Mouse (Mus musculus): Measurements from ENCODE around the gene A230072I06Rik. TPM values are rescaled to one million over a fixed set of nuclear protein-coding genes. Genes with fewer than 3 reads are reported as not detected.
A peak's percentile ranks its signal among the peaks of the same experiment; 100 is the strongest.

A230072I06Rik gene
- polyA plus RNA-seq, 1 experiment from 2014 or later, result 0.09 TPM

DNA sequence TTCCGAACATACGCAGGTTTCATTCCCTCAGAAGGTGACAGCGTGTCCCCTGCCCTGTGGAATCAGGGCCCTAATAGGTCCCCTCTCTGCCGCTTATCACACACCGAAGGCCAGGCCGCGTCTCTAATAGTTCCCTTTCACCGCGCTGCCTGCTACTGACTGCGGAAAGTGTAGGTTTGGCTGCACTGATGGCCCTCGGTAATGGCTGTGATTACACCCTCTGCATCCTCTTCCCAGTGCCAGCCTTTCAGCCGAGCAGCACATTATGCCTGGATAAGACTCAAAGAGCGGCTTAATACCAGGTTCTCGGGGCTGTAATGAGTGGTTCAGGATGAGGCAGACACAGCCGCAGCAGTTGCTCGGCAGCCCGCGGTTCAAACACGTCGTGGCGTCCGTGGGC is 3.5 kb downstream of the A230072I06Rik start:
- Histone ChIP-seq H3K9ac (no peak overlapping the region), H3K27me3 (replicated peaks) (peaks cover 5% of the 10 kb centered on the region; the same call in 1 of the 2 replicates), H3K27ac (no peak overlapping the region), H3K4me3 (no peak overlapping the region), H3K4me2 (no peak overlapping the region), H3K4me1 (no peaks in the 10 kb centered on the region), H3K36me3 (replicated peaks) (no peaks in the 10 kb centered on the region), H3K9me3 (no peaks in the 10 kb centered on the region)
- WGBS, result 66% methylated on average over 22 of the region's 22 CpGs
- peak; percentile 27; the same call in 1 of the 2 replicates for ATAC-seq (replicated peaks)

- ATAC-seq (replicated peaks), result no peak
- H3K9me3 ChIP-seq, result no peaks in the 10 kb centered on the region
- H3K9ac ChIP-seq, result no peak overlapping the region
- H3K4me1 ChIP-seq, result peaks cover 7% of the 10 kb centered on the region; the same call in 1 of the 2 replicates
- H3K36me3 ChIP-seq (replicated peaks), result no peaks in the 10 kb centered on the region
- peaks cover 2% of the 10 kb centered on the region for H3K27me3 ChIP-seq (replicated peaks)
- H3K27ac ChIP-seq, result no peak overlapping the region
- no peak overlapping the region for H3K4me3 ChIP-seq
- H3K4me2 ChIP-seq, result no peak overlapping the region
These were observed 11.9 kb downstream of the A230072I06Rik start for GRCm38 (mm10) chr8:12290551-12290950.

DNA sequence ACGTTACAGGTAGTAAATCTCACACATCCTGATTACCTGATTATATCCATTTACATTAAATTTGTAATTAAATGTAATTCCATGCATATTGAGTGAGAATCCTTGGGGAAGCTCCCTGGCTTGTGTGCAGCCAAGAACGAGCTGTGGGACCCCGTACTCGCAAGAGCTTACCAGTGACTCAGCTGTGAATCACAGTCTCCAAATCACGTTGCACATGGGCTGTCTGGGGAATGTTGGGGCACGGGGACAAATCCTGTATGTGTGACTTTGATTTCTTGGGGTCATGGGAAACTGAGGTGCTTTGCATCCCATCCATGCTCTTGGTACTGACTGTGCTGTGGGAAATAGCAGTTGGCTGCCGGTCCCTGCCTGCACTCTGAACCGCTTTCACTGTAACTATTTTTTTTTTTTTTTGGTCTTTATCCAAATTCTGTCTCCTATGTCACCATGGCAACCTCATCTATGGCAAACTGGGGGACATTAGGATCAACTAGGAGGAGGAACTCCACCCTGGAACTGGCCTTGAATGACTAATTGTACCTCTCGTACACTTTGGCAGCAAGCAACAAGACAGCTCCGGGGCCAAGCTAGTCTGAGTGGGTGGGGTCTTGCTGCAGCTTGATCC is 19.8 kb downstream of the A230072I06Rik start:
- 55% methylated on average over 10 of the region's 10 CpGs for WGBS
- Histone ChIP-seq H3K4me1 (peaks cover 20% of the 10 kb centered on the region), H3K4me3 (no peak overlapping the region), H3K27ac (no peak overlapping the region), H3K9me3 (no peaks in the 10 kb centered on the region), H3K4me2 (no peak overlapping the region), H3K27me3 (replicated peaks) (peaks cover 10% of the 10 kb centered on the region; the same call in 1 of the 2 replicates), H3K9ac (no peak overlapping the region), H3K36me3 (replicated peaks) (no peaks in the 10 kb centered on the region)
- ATAC-seq (replicated peaks), result peak; percentile 40; the same call in 1 of the 2 replicates

GRCm38 (mm10) chr8:12301998-12302397 is 23.4 kb downstream of the A230072I06Rik start:
- peaks cover 12% of the 10 kb centered on the region; the same call in 1 of the 2 replicates for H3K4me1 ChIP-seq
- peaks cover 31% of the 10 kb centered on the region for H3K27me3 ChIP-seq (replicated peaks)
- no peak overlapping the region for H3K9ac ChIP-seq
- 37% methylated on average over 14 of the region's 14 CpGs for WGBS
- peak overlapping the region; percentile 19; the same call in 1 of the 2 replicates for H3K27ac ChIP-seq
- ATAC-seq (replicated peaks), result no peak
- no peaks in the 10 kb centered on the region for H3K36me3 ChIP-seq (replicated peaks)
- H3K4me2 ChIP-seq, result no peak overlapping the region
- no peak overlapping the region for H3K4me3 ChIP-seq
- H3K9me3 ChIP-seq, result no peaks in the 10 kb centered on the region

DNA sequence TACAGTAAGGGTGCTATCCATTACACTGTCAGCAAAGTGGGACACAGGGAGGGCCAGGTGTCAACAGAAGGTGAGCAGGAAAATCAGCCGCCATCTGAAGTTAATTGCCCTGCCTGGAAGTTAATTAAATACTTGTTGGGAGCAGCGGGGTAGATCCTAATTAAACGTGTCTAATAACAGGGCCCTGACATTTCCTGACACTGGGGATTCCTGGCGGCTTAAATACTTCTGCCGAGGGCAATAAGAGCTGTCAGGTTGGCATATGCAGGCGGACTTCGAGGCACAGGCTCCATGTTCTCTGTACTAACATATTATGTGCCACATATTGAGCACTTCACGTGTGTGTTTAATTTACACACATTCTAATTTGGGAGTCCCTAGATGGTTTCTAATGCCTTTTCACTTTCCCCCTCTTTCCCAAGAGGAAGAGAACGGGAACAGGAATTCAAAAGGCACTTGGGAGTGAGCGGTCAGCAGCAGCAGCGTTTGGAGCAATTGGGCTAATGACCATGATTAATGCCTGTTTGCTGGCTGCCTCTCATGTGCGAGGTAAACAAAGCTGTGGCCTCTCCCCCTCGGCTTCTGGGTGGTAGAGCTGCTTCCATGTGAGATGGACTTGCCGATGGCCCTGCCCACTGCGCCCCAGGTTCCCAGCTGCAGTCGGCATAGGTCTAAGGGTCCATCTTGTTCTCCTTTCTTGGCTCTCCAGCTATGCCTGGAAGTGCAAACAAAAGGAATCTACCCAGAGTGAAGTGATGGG is 34.5 kb downstream of the A230072I06Rik start:
- Histone ChIP-seq H3K4me1 (peaks cover 12% of the 10 kb centered on the region), H3K4me3 (no peak overlapping the region), H3K4me2 (no peak overlapping the region), H3K27ac (no peak overlapping the region), H3K9me3 (no peaks in the 10 kb centered on the region), H3K27me3 (replicated peaks) (peaks cover 56% of the 10 kb centered on the region), H3K36me3 (replicated peaks) (no peaks in the 10 kb centered on the region), H3K9ac (no peak overlapping the region)
- WGBS, result 47% methylated on average over 16 of the region's 16 CpGs
- no peak for ATAC-seq (replicated peaks)

- WGBS, result 37% methylated on average over 11 of the region's 11 CpGs
- Histone ChIP-seq H3K36me3 (replicated peaks) (no peaks in the 10 kb centered on the region), H3K27ac (no peak overlapping the region), H3K4me3 (no peak overlapping the region), H3K9ac (no peak overlapping the region), H3K4me2 (no peak overlapping the region), H3K4me1 (peaks cover 13% of the 10 kb centered on the region), H3K27me3 (replicated peaks) (peaks cover 64% of the 10 kb centered on the region), H3K9me3 (no peaks in the 10 kb centered on the region)
- ATAC-seq (replicated peaks), result no peak
These were observed 35.6 kb downstream of the A230072I06Rik start for GRCm38 (mm10) chr8:12314258-12314657.

- no peak overlapping the region for H3K4me3 ChIP-seq
- no peak for ATAC-seq (replicated peaks)
- peaks cover 21% of the 10 kb centered on the region for H3K4me1 ChIP-seq
- H3K9me3 ChIP-seq, result no peaks in the 10 kb centered on the region
- no peak overlapping the region for H3K4me2 ChIP-seq
- H3K27me3 ChIP-seq (replicated peaks), result peaks cover 62% of the 10 kb centered on the region
- H3K9ac ChIP-seq, result no peak overlapping the region
- H3K36me3 ChIP-seq (replicated peaks), result no peaks in the 10 kb centered on the region
- no peak overlapping the region for H3K27ac ChIP-seq
- WGBS, result 38% methylated on average over 5 of the region's 5 CpGs
These were observed 36.6 kb downstream of the A230072I06Rik start for GRCm38 (mm10) chr8:12315177-12315576.

DNA sequence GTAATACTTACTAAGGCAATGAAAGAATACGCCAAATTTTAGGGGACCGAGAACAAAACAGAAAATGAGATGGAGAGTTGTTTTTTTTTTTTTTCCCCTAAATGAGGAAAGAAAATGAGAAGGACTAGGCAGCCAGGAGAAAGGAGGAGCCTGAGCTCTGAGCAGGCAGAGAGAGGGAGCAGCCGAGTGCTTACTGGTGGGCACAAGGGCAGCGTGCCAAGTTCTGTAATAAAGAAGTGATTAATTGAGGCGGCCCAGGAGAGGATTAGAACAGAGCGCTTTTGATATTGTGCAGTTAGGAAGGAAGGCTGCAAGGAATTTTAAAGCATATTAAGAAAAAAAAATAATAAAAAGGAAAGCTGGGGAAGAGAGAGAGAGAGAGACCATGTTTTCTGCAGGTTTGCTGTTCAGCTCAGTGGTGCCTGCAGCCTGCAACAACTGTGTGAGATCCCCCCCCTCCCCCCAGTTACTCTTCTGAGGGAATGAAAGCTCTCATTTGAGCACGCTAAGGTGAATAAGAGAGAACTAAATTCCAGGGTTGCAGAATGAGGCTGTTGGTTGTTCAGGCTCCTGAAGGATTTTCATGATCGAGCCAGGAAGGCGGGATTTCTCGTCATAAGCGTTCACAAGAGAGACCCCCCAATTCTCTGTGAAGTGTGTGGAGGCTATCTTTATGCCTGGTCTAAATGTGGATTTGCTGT is 41.3 kb downstream of the A230072I06Rik start:
- peak; percentile 78 for ATAC-seq (replicated peaks)
- H3K27me3 ChIP-seq (replicated peaks), result peaks cover 75% of the 10 kb centered on the region
- H3K4me3 ChIP-seq, result no peak overlapping the region
- WGBS, result 36% methylated on average over 11 of the region's 11 CpGs
- peaks cover 39% of the 10 kb centered on the region for H3K4me1 ChIP-seq
- no peaks in the 10 kb centered on the region for H3K9me3 ChIP-seq
- H3K4me2 ChIP-seq, result peak overlapping the region; percentile 5; the same call in 1 of the 2 replicates
- peak overlapping the region; percentile 51; the same call in 1 of the 2 replicates for H3K27ac ChIP-seq
- H3K36me3 ChIP-seq (replicated peaks), result no peaks in the 10 kb centered on the region
- H3K9ac ChIP-seq, result no peak overlapping the region

GRCm38 (mm10) chr8:12322071-12322470 is 43.5 kb downstream of the A230072I06Rik start:
- Histone ChIP-seq H3K27ac (no peak overlapping the region), H3K9me3 (no peaks in the 10 kb centered on the region), H3K4me2 (no peak overlapping the region), H3K4me1 (peaks cover 52% of the 10 kb centered on the region), H3K4me3 (no peak overlapping the region), H3K36me3 (replicated peaks) (no peaks in the 10 kb centered on the region), H3K9ac (no peak overlapping the region), H3K27me3 (replicated peaks) (peaks cover 71% of the 10 kb centered on the region)
- WGBS, result 72% methylated on average over 6 of the region's 6 CpGs
- no peak for ATAC-seq (replicated peaks)

GRCm38 (mm10) chr8:12323238-12323637 is 44.6 kb downstream of the A230072I06Rik start:
- H3K4me1 ChIP-seq, result peaks cover 64% of the 10 kb centered on the region
- no peak for ATAC-seq (replicated peaks)
- H3K27ac ChIP-seq, result no peak overlapping the region
- peaks cover 59% of the 10 kb centered on the region for H3K27me3 ChIP-seq (replicated peaks)
- no peaks in the 10 kb centered on the region for H3K36me3 ChIP-seq (replicated peaks)
- no peak overlapping the region for H3K9ac ChIP-seq
- H3K4me3 ChIP-seq, result no peak overlapping the region
- no peaks in the 10 kb centered on the region for H3K9me3 ChIP-seq
- 48% methylated on average over 3 of the region's 3 CpGs for WGBS
- H3K4me2 ChIP-seq, result no peak overlapping the region

DNA sequence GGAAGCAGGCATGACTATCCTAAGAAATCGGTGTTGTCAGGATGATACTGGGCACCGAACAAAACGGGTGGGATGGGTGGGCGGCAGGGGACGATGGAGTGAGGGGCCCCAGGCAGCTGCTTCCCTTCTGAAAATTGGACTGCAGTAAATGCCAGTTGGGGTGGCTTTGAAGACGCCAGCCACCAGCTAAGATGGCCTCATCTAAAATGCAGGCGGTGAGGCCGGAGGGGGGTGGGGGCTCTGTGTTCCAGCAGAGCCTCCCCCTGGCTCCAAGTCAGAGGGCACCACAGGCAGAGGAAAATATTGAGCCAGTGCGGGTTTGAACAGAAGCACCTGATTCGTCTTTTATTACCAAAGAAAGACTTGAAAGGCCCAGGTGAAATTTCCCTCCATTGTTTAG is 45.9 kb downstream of the A230072I06Rik start:
- ATAC-seq (replicated peaks), result no peak
- 15% methylated on average over 10 of the region's 10 CpGs for WGBS
- Histone ChIP-seq H3K27me3 (replicated peaks) (peaks cover 56% of the 10 kb centered on the region), H3K4me1 (peaks cover 66% of the 10 kb centered on the region), H3K4me3 (peak overlapping the region; percentile 19), H3K27ac (peak overlapping the region; percentile 47), H3K36me3 (replicated peaks) (no peaks in the 10 kb centered on the region), H3K9ac (no peak overlapping the region), H3K4me2 (peak overlapping the region; percentile 25), H3K9me3 (no peaks in the 10 kb centered on the region)

- Histone ChIP-seq H3K27ac (peak overlapping the region; percentile 47), H3K36me3 (replicated peaks) (no peaks in the 10 kb centered on the region), H3K27me3 (replicated peaks) (peaks cover 61% of the 10 kb centered on the region), H3K4me1 (peaks cover 61% of the 10 kb centered on the region), H3K4me2 (peak overlapping the region; percentile 25), H3K4me3 (peak overlapping the region; percentile 19), H3K9me3 (no peaks in the 10 kb centered on the region), H3K9ac (no peak overlapping the region; the same call in 1 of the 2 replicates)
- 10% methylated on average over 16 of the region's 16 CpGs for WGBS
- no peak for ATAC-seq (replicated peaks)
These were observed 46.5 kb downstream of the A230072I06Rik start for GRCm38 (mm10) chr8:12324991-12325601.

Data from midbrain, embryonic 15.5 days (tissue).